Mouse (Mus musculus) liver, embryonic 13.5 days (tissue): ENCODE measurements at regions not wholly inside any gene's neighbourhood (a gene's known extent, or its start where the extent isn't known, plus 50 kb on each side); places are given as distances from the start of the nearest gene placed in this dataset.

ENCODE experiments used
- ATAC-seq: fragments of 200-750 bp; cut with Nextera tagmentation; 2 replicates; pipeline ENCODE4 v1.8.0; 2017; ENCODE audit warnings: low read depth, mild to moderate bottlenecking, moderate number of reproducible peaks, moderate library complexity
- DNase-seq: peaks from one replicate; pipeline ENCODE4 v3.0.0; 2022
- H3K27ac ChIP-seq: fragments of 300-500 bp; sonication (generic); 2 replicates; pipeline ENCODE4 v1.5.1; 2015; ENCODE audit warnings: moderate library complexity, mild to moderate bottlenecking, inconsistent platforms
- H3K27me3 ChIP-seq: fragments of 300-500 bp; sonication (generic); 2 replicates; pipeline ENCODE4 v1.6.1; 2015; ENCODE audit warnings: mild to moderate bottlenecking, inconsistent platforms
- H3K36me3 ChIP-seq: fragments of 300-500 bp; sonication (generic); 2 replicates; pipeline ENCODE4 v1.6.1; 2015; ENCODE audit warnings: mild to moderate bottlenecking, inconsistent platforms
- H3K4me1 ChIP-seq: fragments of 300-500 bp; sonication (generic); replicated peaks from 2 replicates; pipeline ENCODE4 v1.6.1; 2015; ENCODE audit warnings: inconsistent platforms
- H3K4me2 ChIP-seq: fragments of 300-500 bp; sonication (generic); 2 replicates; pipeline ENCODE4 v1.6.1; 2015; ENCODE audit warnings: inconsistent platforms, mild to moderate bottlenecking, moderate library complexity
- H3K4me3 ChIP-seq: fragments of 300-500 bp; sonication (generic); replicated peaks from 2 replicates; pipeline ENCODE4 v1.5.1; 2015; ENCODE audit warnings: mild to moderate bottlenecking, inconsistent platforms
- H3K9ac ChIP-seq: fragments of 300-500 bp; sonication (generic); 2 replicates; pipeline ENCODE4 v1.6.1; 2015; ENCODE audit warnings: mild to moderate bottlenecking, inconsistent platforms
- H3K9me3 ChIP-seq: fragments of 300-500 bp; sonication (generic); replicated peaks from 2 replicates; pipeline ENCODE4 v1.6.1; 2016; ENCODE audit warnings: inconsistent platforms
- WGBS: fragments of 180-500 bp; shearing (Covaris S2); methylation state at CpG from one replicate; pipeline ENCODE4 v1.1.7; 2015; ENCODE audit not compliant: insufficient replicate concordance; 5-methylcytosine and 5-hydroxymethylcytosine counted together

GRCm38 (mm10) chr3:99067168-99067567 is 73.7 kb upstream of the Wars2 start:
- no peaks in the 10 kb centered on the region for H3K9me3 ChIP-seq
- no peaks in the 10 kb centered on the region for H3K4me1 ChIP-seq
- no peaks in the 10 kb centered on the region for H3K36me3 ChIP-seq
- no peaks in the 10 kb centered on the region for H3K27me3 ChIP-seq
- no peak overlapping the region for H3K4me3 ChIP-seq
- 71% methylated on average over 3 of the region's 3 CpGs for WGBS
- ATAC-seq (no peak), DNase-seq (no peak)
- no peak overlapping the region for H3K4me2 ChIP-seq
- no peak overlapping the region for H3K9ac ChIP-seq
- no peak overlapping the region for H3K27ac ChIP-seq
